ENCODE assay signal across 32 mouse cellular contexts in genomic region chr7:133181388-133181787, GRCm38 (mm10). TPM values are rescaled to one million over a fixed set of nuclear protein-coding genes. Genes with fewer than 3 reads are reported as not detected.
A peak's percentile ranks its signal among the peaks of the same experiment; 100 is the strongest.
DNase-seq lines count a peak whose midpoint lies in the region; ATAC-seq and TF ChIP-seq lines count a peak whose summit lies in the region.
"Had no signal": no experiment of that assay in that cellular context is flagged by ENCODE, and none has a peak within 500 bp of the region (broad histone marks: within the 10 kb centered on the region; RNA-seq: fewer than 3 reads in every experiment).

No protein-coding gene starts in this region.

- H3K9ac ChIP-seq in CH12.LX (ENCODE audit: insufficient read depth, low read depth): no peak overlapping the region
- H3K9ac ChIP-seq: embryonic facial prominence, embryonic 13.5 days; forebrain, embryonic 12.5 days; forebrain, postnatal 0 days; hindbrain, embryonic 13.5 days; midbrain, embryonic 13.5 days had no signal

- H3K4me1 ChIP-seq in CH12.LX (ENCODE audit: control insufficient read depth in 1 of 2, insufficient read depth in 2 of 2) (no peaks in the 10 kb centered on the region), E14TG2a.4 (replicated peaks; ENCODE audit: low read depth, low read length) (peaks cover 14% of the 10 kb centered on the region)

- peak; percentile 33 for TF ChIP-seq RAD21 in CH12.LX (IDR thresholded peaks at IDR 0.05; ENCODE audit: low read depth, low read length)

- TF ChIP-seq EP300 in CH12.LX (IDR thresholded peaks at IDR 0.05; ENCODE audit: low read length): no peak

- H3K27me3 ChIP-seq in CH12.LX (replicated peaks) (peaks cover 69% of the 10 kb centered on the region), E14TG2a.4 (ENCODE audit: insufficient read depth, low read length) (peaks cover 15% of the 10 kb centered on the region)
- H3K27me3 ChIP-seq: embryonic facial prominence, embryonic 13.5 days; hindbrain, embryonic 13.5 days; midbrain, embryonic 13.5 days had no signal

- H3K4me2 ChIP-seq in CH12.LX (ENCODE audit: insufficient read depth, low read depth, poor library complexity, severe bottlenecking): no peak overlapping the region
- H3K4me2 ChIP-seq: embryonic facial prominence, embryonic 13.5 days; forebrain, embryonic 12.5 days; heart, embryonic 11.5 days; hindbrain, embryonic 13.5 days; midbrain, embryonic 13.5 days had no signal

- no peak overlapping the region for H3K4me3 ChIP-seq in layer of hippocampus, adult 2 months
- no peak overlapping the region for H3K4me3 ChIP-seq in CH12.LX (replicated peaks in 1 of 3; ENCODE audit: low read depth in 2 of 3, low read length in 2 of 3, poor library complexity in 1 of 3)
- no peak overlapping the region for H3K4me3 ChIP-seq in E14TG2a.4 (replicated peaks; ENCODE audit: low read length)
- H3K4me3 ChIP-seq: embryonic facial prominence, embryonic 13.5 days; erythroblast, embryonic 14.5 days; forebrain, embryonic 12.5 days; hindbrain, embryonic 13.5 days; megakaryocyte, embryonic 14.5 days; midbrain, embryonic 13.5 days had no signal

- H3K27ac ChIP-seq in layer of hippocampus, adult 2 months: no peak overlapping the region
- H3K27ac ChIP-seq in CH12.LX (ENCODE audit: insufficient read depth, low read depth): no peak overlapping the region
- H3K27ac ChIP-seq: embryonic facial prominence, embryonic 13.5 days; forebrain, embryonic 12.5 days; hindbrain, embryonic 13.5 days; midbrain, embryonic 13.5 days; stomach, postnatal 0 days had no signal

- peaks cover 4% of the 10 kb centered on the region for H3K9me3 ChIP-seq in CH12.LX (replicated peaks; ENCODE audit: low read length)
- 0 out of 2 replicates have a peak, but pooled peaks cover 2% of the 10 kb centered on the region for H3K9me3 ChIP-seq in E14TG2a.4 (ENCODE audit: low read length)
- H3K9me3 ChIP-seq: embryonic facial prominence, embryonic 13.5 days; forebrain, embryonic 12.5 days; midbrain, embryonic 13.5 days had no signal

- no peak for TF ChIP-seq POLR2A in CH12.LX (IDR thresholded peaks at IDR 0.05; ENCODE audit: low read depth, low read length)

- dilution Hi-C loops in CH12.LX (cut with MboI; ENCODE audit: extremely low pct_ligation_motif_present, extremely low pct_unique_long_range_greater_than_20kb, low sequenced_read_pairs): no loop called here

- no peak for ATAC-seq in granulocyte monocyte progenitor cell, adult 5-6 weeks (replicated peaks; ENCODE audit: poor library complexity, severe bottlenecking)
- ATAC-seq: forebrain, postnatal 0 days; lung, postnatal 0 days; midbrain, embryonic 13.5 days had no signal

- no peaks in the 10 kb centered on the region for H3K79me2 ChIP-seq in CH12.LX (replicated peaks; ENCODE audit: control insufficient read depth, extremely low read depth, insufficient read depth, poor library complexity, severe bottlenecking)

- peak; percentile 12 for TF ChIP-seq CTCF in layer of hippocampus, adult 2 months (conservative IDR thresholded peaks at IDR 0.05)
- TF ChIP-seq CTCF in CH12.LX (conservative IDR thresholded peaks at IDR 0.05 in 1 of 2, IDR thresholded peaks at IDR 0.05 in 1 of 2; ENCODE audit: low read depth in 2 of 2, low read length in 2 of 2): peak in 1 of 2 experiments; percentile 47; a peak in 2 of 4 replicates
- peak; percentile 62 for TF ChIP-seq CTCF in E14TG2a.4 (conservative IDR thresholded peaks at IDR 0.05; ENCODE audit: low read length)

- DNase-seq in layer of hippocampus, adult 2 months (ENCODE audit: low spot score in 2 of 2): no peak
- no peak for DNase-seq in layer of hippocampus, adult 11-12 months (ENCODE audit: low spot score)
- DNase-seq in CH12.LX (ENCODE audit: extremely low read depth) (no peak), R1 (ENCODE audit: low read depth, low spot score) (peak; percentile 60)
- DNase-seq in left cerebral cortex, adult 9 months (ENCODE audit: low spot score in 2 of 2): no peak
- DNase-seq: adrenal gland, postnatal 14 days; B cell, adult 2 months; cerebellum, adult 11 months; cerebellum, postnatal 10 days; forebrain, postnatal 0 days; heart, postnatal 4 days; kidney, adult 11 months; kidney, postnatal 25 days; layer of hippocampus, postnatal 36 days; lung, adult 18-20 months; lung, postnatal 4 days; right cerebral cortex, postnatal 4 days; thymus, adult 18-20 months; thymus, postnatal 25 days had no signal

- in situ Hi-C loops in CH12.LX (cut with MboI; ENCODE audit: low pct_ligation_motif_present, low pct_unique_long_range_greater_than_20kb, low sequenced_read_pairs): no loop called here

- H3K36me3 ChIP-seq in CH12.LX (replicated peaks in 1 of 2; ENCODE audit: control insufficient read depth in 1 of 2, insufficient read depth in 1 of 2, low read length in 1 of 2) (no peaks in the 10 kb centered on the region), E14TG2a.4 (ENCODE audit: insufficient read depth, low read length) (no peaks in the 10 kb centered on the region)
- H3K36me3 ChIP-seq: embryonic facial prominence, embryonic 13.5 days; forebrain, embryonic 12.5 days; hindbrain, embryonic 13.5 days; midbrain, embryonic 13.5 days had no signal

TF ChIP-seq in CH12.LX, 34 proteins besides CTCF, POLR2A, EP300 and RAD21:
- TF ChIP-seq NRF1 (IDR thresholded peaks at IDR 0.05; ENCODE audit: low read depth, low read length) (no peak), MAFK (IDR thresholded peaks at IDR 0.05; ENCODE audit: insufficient replicate concordance, low read length) (no peak), SMC3 (IDR thresholded peaks at IDR 0.05; ENCODE audit: low read depth, low read length) (no peak), MYC (IDR thresholded peaks at IDR 0.05; ENCODE audit: low read depth, low read length) (no peak), IRF4 (IDR thresholded peaks at IDR 0.05; ENCODE audit: low read depth, low read length) (no peak), HCFC1 (IDR thresholded peaks at IDR 0.05; ENCODE audit: low read depth, low read length) (no peak), TBP (conservative IDR thresholded peaks at IDR 0.05; ENCODE audit: low read depth, low read length) (no peak), ZMIZ1 (IDR thresholded peaks at IDR 0.05; ENCODE audit: low read depth, low read length) (no peak), UBTF (IDR thresholded peaks at IDR 0.05; ENCODE audit: low read depth, low read length) (no peak), USF1 (IDR thresholded peaks at IDR 0.05; ENCODE audit: low read depth, low read length) (no peak), ZC3H11A (IDR thresholded peaks at IDR 0.05; ENCODE audit: low read depth, low read length) (no peak), BHLHE40 (IDR thresholded peaks at IDR 0.05; ENCODE audit: low read depth, low read length) (no peak), TCF12 (IDR thresholded peaks at IDR 0.05; ENCODE audit: low read depth, low read length) (no peak)

RNA-seq across cellular contexts. Expression of gene Ctbp2, which starts 57.2 kb away (rescaled TPM):
- total RNA-seq in layer of hippocampus, adult 2 months (2021): 10 to 100 TPM; 44.1 to 47.4 TPM
- 0.68 and 0.71 TPM in 2 replicates for total RNA-seq in CH12.LX (2012; rRNA removed)
- 0.45 and 0.59 TPM in 2 replicates for total RNA-seq in CH12.LX (2014; rRNA removed)
- 1.1 and 1.2 TPM in 2 replicates for polyA plus RNA-seq in CH12.LX (2012; ENCODE audit: insufficient read length, low read depth)
- total RNA-seq in granulocyte monocyte progenitor cell, adult 5-6 weeks (2014; fragmentation: Nextera tagmentation): 55.5 and 58.1 TPM in 2 replicates
- 40.8 and 40.9 TPM in 2 replicates for total RNA-seq in granulocyte monocyte progenitor cell, adult 5-6 weeks (2017)

RNA-seq across cellular contexts. Expression of gene Fgfr2, which starts 58.2 kb away (rescaled TPM):
- total RNA-seq in layer of hippocampus, adult 2 months (2021): 10 to 100 TPM; 47.6 to 49.5 TPM
- not detected in 2 replicates for total RNA-seq in CH12.LX (2012; rRNA removed)
- not detected in 2 replicates for total RNA-seq in CH12.LX (2014; rRNA removed)
- not detected in 2 replicates for polyA plus RNA-seq in CH12.LX (2012; ENCODE audit: insufficient read length, low read depth)
- not detected in 2 replicates for total RNA-seq in granulocyte monocyte progenitor cell, adult 5-6 weeks (2014; fragmentation: Nextera tagmentation)
- not detected in 2 replicates for total RNA-seq in granulocyte monocyte progenitor cell, adult 5-6 weeks (2017)
- total RNA-seq: common myeloid progenitor, adult 5-6 weeks; neutrophil, adult 5-6 weeks had no signal
- polyA plus RNA-seq: erythroblast, embryonic 14.5 days had no signal

Comparison
In these comparisons a context has a peak if more than half of its experiments do, and no peak if none do; other contexts are left out.
1. RNA of gene Ctbp2, which starts 57.2 kb away (total RNA-seq): 40.8 to 58.1 TPM in granulocyte monocyte progenitor cell, adult 5-6 weeks and 44.1 to 47.4 TPM in layer of hippocampus, adult 2 months; 0.45 to 0.71 TPM in CH12.LX; every median in the first group is over 10 times any median in the second.
2. RNA of gene Fgfr2, which starts 58.2 kb away (total RNA-seq): 47.6 to 49.5 TPM in layer of hippocampus, adult 2 months; not detected in CH12.LX and not detected in granulocyte monocyte progenitor cell, adult 5-6 weeks; every median in the first group is over 10 times any median in the second.